Mouse (Mus musculus): ENCODE results near the gene Spata31d1c.

Spata31d1c gene

DNA sequence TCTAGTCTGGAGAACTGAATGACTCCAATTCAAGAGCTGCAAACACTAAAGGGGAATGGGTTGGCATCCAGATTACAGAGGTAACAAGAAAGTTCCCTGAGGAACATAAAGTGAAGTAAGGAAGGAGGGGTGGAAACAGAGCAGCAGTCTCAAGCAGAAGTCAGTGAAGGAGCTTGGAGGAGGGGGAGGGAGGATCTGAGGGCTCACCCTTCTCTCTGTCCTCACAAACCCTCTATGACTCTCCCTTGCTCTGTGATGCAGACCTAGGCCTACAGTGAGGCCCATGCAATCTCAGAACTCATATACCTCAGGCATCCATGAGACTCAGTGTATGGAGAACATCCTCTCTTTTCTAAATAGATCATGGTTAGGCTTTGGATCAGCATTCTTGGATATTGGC is at the start of gene Spata31d1c:
Spata31d1c (plus strand) TSS at position 301 of the 400 bp plus-strand sequence.
- DNase-seq (ENCODE audit: low spot score) = no peak

DNA sequence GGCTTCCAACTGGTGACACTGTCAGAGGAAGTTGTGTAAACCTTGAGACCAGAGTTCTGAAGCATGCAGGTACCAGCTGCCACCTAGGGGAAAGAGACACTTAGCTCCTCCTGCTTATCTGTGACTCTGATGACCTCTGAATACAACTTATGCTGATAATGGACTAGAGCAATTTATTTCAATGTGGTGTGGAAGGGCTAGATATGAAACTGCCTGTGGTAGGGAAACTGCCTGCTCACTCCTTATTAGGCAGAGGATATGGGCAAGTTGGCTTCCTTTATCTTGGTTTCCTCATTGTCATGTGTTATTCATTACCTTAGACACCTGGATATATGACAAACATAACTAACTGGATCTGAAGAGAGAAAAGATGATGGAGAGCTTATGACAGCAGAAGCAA is 44.0 kb upstream of the Spata31d1c start:
- no peak for DNase-seq (ENCODE audit: low spot score)

DNA sequence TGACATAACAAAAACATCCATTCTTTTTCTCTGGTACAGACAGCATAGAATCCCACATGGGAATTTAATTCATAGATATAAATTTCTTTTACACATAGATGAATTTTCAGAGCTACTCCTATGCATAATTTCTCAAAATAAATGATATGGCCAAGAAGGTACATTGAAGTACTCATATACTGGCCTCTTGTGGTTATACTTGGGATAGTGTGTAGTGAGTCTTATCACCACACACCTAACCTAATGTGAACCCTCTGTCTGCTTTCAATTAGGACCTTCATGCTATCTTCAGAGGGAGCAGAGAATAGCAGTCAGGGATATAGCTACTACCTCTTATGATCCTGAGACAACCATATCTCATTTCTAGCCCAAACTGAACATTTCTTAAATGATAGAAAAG is 27.4 kb upstream of the Spata31d1c start:
- DNase-seq (ENCODE audit: low spot score) = no peak

DNA sequence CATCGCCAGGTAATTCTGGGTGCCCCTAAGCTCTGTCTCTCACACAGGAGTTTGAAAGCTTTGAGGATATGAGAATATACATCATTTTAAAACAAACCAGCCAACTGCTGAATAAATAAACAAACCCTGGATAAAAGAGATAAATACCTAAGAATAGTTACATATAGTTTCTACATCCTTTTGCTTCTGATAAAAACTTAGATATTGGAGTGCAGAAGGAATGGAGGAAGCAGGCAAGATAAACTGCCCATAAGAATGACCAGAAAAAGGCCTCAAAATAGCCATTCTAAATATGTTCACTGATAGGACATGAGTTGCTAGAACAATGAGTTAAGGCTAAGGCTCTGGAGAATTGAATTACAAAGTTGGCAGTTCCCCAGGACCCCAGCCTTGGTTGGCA is 26.1 kb upstream of the Spata31d1c start:
- DNase-seq (ENCODE audit: low spot score) = no peak

DNA sequence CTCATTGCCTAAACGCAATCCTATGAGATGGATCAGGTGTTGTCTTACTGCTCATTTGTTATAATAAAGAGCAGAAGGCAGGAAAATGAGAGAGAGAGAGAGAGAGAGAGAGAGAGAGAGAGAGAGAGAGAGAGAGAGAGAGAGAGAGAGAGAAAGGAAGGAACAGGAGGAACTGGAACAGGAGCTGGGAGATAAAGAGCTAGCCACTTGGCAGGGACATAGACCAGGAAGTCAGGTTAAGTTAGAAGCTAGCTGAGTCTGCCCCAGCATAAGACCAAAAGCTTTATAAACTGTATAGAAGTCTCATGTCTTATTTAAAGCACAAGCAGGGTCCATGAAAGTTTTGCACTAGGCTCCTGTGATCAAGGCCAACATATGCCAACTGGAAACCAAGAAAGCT is 24.9 kb upstream of the Spata31d1c start:
- DNase-seq (ENCODE audit: low spot score) = no peak

DNA sequence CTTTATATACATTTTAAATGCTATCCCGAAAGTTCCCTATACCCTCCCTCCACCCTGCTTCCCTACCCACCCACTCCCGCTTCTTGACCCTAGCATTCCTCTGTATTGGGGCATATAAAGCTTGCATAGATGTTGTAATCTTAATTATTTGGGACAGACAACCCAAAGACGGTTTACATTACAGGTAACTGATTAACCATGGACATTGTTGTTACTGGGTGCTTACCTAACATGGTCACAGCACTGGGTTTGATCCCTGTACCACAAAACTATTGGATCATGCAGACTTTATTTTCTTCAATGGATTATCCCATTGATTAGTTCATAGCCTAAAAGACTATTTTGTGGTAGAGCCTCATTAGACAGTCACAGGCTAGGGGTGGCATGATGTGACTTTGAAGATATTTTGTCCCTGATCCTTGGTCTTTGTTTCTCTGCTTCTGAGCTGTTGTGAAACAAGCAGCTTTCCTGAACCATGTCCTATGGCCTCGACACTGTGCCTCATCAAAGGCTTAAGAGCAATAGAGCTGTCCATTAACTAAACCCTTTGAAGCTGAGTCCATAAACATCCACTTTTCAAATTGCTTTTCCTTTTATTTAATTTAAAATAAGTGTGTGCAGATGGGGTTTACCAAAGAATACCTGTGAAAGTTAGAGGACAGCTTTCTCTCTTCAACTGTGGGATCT is 21.7 kb upstream of the Spata31d1c start:
- no peak for DNase-seq (ENCODE audit: low spot score)

DNA sequence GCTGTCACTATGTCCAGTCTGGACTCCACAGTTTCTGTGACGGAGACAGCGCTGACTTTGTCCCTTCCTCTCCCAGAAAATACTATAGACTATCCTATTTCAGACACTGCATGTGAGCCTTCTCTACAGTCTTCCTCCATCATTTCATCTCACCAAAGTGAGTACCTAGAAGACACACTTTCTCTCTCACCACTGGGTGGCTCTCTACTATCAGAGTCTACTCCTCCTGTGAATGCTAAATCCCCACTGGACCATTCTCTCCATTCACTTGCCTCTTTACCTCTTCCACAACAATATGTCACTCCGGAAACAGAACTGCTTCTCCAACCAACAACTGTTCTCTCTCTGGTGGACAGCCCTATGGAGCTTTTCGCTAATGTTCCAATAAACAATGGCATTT is 2.2 kb downstream of the Spata31d1c start:
- no peak for DNase-seq (ENCODE audit: low spot score)

DNA sequence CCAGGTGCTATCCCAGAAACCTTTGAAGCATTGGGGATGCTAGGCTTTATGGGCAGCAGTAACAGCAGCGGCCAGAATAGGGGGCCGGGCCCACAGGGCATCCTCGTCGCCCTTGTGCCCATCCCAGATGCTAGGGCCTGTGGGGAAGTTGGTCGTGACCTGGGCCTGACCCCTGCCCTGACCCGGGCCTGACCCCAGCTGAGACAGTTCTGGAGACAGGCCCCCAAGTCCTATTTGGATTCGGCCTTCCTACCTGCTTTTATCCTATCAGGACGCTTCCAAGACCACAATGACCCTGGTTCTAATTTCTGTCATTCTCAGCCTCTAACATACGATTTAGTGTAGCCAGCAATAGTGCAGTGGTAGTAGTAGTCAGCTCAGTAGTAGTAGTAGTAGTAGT is 19.8 kb downstream of the Spata31d1c start, which contains the start of gene Prss47:
Prss47 (minus strand) TSS at position 101 of the 400 bp plus-strand sequence.
- DNase-seq (ENCODE audit: low spot score) = no peak

DNA sequence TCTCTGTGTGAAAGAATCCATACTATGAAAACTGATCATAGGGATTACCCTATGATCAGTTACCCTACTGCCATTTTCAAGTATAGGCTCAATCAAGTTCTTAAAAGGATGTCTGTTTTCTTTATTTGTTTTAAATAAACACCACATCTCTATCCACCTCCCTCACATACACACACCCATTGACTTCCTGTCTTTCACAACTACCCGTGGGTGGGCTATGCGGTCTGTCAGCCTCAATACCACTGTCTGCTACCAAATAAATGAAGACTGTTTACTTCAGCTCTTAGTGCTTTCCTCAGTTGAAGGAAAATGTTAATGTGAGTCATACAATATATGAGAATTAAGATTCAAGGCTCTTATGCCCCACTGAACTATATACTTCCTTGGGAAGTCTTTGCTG is 37.1 kb downstream of the Spata31d1c start:
- no peak for DNase-seq (ENCODE audit: low spot score)

All from layer of hippocampus, adult 9-10 months (tissue).